Mouse (Mus musculus) limb, embryonic 13.5 days (tissue): ENCODE results near the gene Ttll5. TPM values are rescaled to one million over a fixed set of nuclear protein-coding genes. Genes with fewer than 3 reads are reported as not detected.

Source experiments
- ATAC-seq: fragments of 200-750 bp; cut with Nextera tagmentation; 2 replicates; pipeline ENCODE4 v1.8.0; 2017; ENCODE audit warnings: low read depth, moderate number of reproducible peaks, moderate TSS enrichment; ENCODE audit not compliant: low FRiP score
- H3K27ac ChIP-seq: fragments of 300-500 bp; sonication (generic); 2 replicates; pipeline ENCODE4 v1.5.1; 2015; ENCODE audit warnings: inconsistent platforms, mild to moderate bottlenecking, moderate library complexity
- H3K27me3 ChIP-seq: fragments of 300-500 bp; sonication (generic); 2 replicates; pipeline ENCODE4 v1.6.1; 2015; ENCODE audit warnings: mild to moderate bottlenecking, inconsistent platforms
- H3K36me3 ChIP-seq: fragments of 300-500 bp; sonication (generic); 2 replicates; pipeline ENCODE4 v1.6.1; 2015; ENCODE audit warnings: inconsistent platforms, mild to moderate bottlenecking, moderate library complexity
- H3K4me1 ChIP-seq: fragments of 300-500 bp; sonication (generic); 2 replicates; pipeline ENCODE4 v1.6.1; 2015; ENCODE audit warnings: inconsistent platforms
- H3K4me2 ChIP-seq: fragments of 300-500 bp; sonication (generic); replicated peaks from 2 replicates; pipeline ENCODE4 v1.6.1; 2015; ENCODE audit warnings: inconsistent platforms, mild to moderate bottlenecking, moderate library complexity
- H3K4me3 ChIP-seq: fragments of 300-500 bp; sonication (generic); 2 replicates; pipeline ENCODE4 v1.5.1; 2015; ENCODE audit warnings: moderate library complexity, mild to moderate bottlenecking, inconsistent platforms
- H3K9ac ChIP-seq: fragments of 300-500 bp; sonication (generic); 2 replicates; pipeline ENCODE4 v1.6.1; 2015; ENCODE audit warnings: mild to moderate bottlenecking, inconsistent platforms
- H3K9me3 ChIP-seq: fragments of 300-500 bp; sonication (generic); 2 replicates; pipeline ENCODE4 v1.6.1; 2016; ENCODE audit warnings: inconsistent platforms
- WGBS: fragments of 180-500 bp; shearing (Covaris S2); methylation state at CpG from one replicate; pipeline ENCODE4 v1.1.7; 2015; 5-methylcytosine and 5-hydroxymethylcytosine counted together
- polyA plus RNA-seq: library from polyadenylated mRNA; unstranded; fragments of >200 nt; fragmentation: Nextera tagmentation; extraction: Ambion mirVana; gene quantifications from 2 replicates; pipeline ENCODE4 v1.2.1, GENCODE M21; 2015

Gene Ttll5
- polyA plus RNA-seq, 1 experiment from 2014 or later, result 13.8 TPM

DNA sequence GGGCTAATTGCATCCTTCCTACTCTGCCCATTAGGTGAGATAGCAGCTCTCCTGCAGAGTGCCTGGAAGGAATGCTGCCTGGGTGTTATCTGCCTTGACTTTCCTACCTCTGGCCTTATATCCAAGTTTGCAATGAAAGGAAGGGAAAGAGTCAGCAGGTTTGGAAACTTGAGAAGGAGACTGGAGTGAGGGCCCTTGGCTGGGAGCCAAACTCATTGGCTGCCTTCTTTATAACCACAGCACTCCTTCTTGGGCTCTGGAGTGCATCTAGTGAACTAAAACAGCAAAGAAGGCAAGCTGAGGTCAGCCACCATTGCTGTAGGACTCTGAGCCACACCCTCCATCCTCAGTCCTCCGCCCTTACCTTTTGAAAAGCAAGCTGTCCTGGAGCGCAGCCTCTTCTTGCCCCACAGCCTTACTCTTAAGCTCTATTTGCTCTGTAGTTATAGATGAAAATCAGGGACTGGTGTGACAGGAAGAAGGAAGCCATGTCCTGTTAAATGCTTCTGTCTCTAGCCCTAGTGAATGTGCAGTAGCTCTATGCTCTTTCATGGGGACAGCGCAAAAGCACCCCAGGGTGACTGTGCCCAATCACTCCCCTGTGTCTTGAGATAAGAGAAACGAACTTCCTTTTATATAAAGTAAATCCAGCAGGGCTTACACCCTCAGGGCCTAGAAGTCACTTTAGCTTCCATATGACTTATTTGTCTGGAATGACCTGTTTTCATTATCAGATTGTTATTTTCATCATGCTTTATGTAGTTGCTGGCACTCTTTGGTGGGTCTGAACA is 198.8 kb downstream of the Ttll5 start:
- Histone ChIP-seq H3K9ac (no peak overlapping the region), H3K36me3 (no peaks in the 10 kb centered on the region), H3K9me3 (no peaks in the 10 kb centered on the region), H3K4me1 (peaks cover 61% of the 10 kb centered on the region), H3K27me3 (no peaks in the 10 kb centered on the region), H3K4me2 (peak overlapping the region; percentile 21), H3K27ac (peak overlapping the region; percentile 89), H3K4me3 (no peak overlapping the region)
- WGBS, result 52% methylated on average over 4 of the region's 4 CpGs
- ATAC-seq, result peak; percentile 75; the same call in 1 of the 2 replicates

DNA sequence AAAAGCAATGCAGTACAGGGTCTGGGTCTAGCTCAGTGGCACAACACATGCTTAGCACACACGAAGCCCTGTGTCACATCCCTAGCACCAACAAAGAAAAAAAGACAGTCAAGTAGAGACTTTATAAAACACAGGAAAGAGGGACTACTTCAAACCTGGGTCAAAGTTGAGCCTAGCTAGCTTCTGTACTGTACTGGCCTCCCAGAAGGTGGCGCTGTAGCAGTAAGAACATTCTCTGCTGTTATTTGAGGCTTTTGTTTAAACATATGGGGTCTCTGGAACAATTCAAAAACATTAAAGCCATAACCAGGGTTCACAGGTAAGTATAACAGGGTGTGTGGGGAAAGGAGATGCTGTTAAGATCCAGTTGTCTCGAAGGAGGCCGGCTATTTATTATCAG is 200.0 kb downstream of the Ttll5 start:
- Histone ChIP-seq H3K27me3 (no peaks in the 10 kb centered on the region), H3K9ac (no peak overlapping the region), H3K9me3 (no peaks in the 10 kb centered on the region), H3K36me3 (no peaks in the 10 kb centered on the region), H3K4me1 (peaks cover 61% of the 10 kb centered on the region), H3K4me2 (no peak overlapping the region), H3K4me3 (no peak overlapping the region), H3K27ac (no peak overlapping the region)
- no peak for ATAC-seq
- WGBS, result 32% methylated on average over 4 of the region's 4 CpGs

DNA sequence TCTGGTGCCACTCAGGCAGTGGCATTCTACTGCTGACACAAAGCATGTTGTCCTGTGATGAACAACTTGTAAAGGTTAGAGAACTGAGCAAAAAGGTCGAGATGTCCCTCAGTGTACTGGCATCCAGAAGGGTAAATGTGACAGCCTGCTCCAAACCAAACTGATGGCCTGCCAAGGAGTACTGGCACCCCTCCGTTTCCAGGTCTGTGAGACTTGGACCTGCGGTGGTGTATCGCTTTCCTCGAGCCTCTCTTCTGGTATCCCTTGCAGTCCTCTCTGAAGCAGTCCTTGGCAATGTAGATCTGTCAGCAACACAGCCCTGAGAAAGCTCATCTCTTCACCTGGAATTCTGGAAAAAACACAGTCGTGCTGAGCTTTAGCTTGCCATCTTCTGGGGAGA is 201.0 kb downstream of the Ttll5 start:
- H3K27ac ChIP-seq, result peak overlapping the region; percentile 49; the same call in 1 of the 2 replicates
- H3K4me2 ChIP-seq, result no peak overlapping the region
- H3K9me3 ChIP-seq, result no peaks in the 10 kb centered on the region
- no peak overlapping the region for H3K9ac ChIP-seq
- WGBS, result 87% methylated on average over 6 of the region's 6 CpGs
- no peak for ATAC-seq
- no peak overlapping the region for H3K4me3 ChIP-seq
- no peaks in the 10 kb centered on the region for H3K36me3 ChIP-seq
- peaks cover 61% of the 10 kb centered on the region for H3K4me1 ChIP-seq
- H3K27me3 ChIP-seq, result no peaks in the 10 kb centered on the region

DNA sequence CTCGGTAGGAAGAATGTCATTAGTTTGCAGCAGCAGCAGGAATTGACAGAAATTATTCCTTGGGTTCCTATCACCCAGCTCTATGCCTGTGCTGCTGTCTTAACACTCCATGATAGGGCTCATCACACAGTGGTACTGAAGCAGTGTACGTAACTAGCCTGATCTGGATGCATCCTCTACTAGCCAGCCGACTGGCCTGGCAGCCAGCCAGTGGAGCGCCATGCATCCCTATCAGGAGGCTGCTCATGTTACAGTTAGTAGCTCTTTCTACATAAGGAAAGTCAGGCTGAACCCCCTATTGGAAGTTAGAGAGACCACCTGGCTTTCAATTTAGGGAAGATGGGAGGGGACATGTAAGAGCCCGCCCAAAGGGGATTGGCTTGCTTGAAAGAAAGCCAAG is 202.5 kb downstream of the Ttll5 start:
- WGBS, result 57% methylated on average over 5 of the region's 5 CpGs

DNA sequence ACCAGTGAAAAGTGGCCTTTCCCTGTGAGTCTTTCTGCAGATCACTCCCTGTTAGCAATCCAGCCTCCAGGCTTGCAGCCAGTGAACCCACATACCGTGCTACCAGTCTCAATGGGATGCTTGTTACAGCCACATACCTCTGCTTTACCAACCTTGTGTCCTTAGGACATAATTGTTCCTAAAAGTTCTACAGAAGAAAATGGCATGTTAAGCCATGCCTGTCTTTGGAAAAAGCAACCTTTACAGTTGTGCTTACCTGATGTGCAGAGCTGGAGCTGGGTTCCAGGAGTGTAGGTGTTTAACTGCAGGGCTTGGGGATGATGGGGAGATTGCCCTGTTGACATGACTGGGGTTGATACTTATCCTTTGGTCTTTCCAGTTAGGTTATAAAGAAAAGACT is 203.3 kb downstream of the Ttll5 start:
- H3K9ac ChIP-seq, result no peak overlapping the region
- no peaks in the 10 kb centered on the region for H3K9me3 ChIP-seq
- H3K27me3 ChIP-seq, result no peaks in the 10 kb centered on the region
- H3K27ac ChIP-seq, result no peak overlapping the region
- no peaks in the 10 kb centered on the region for H3K36me3 ChIP-seq
- no peak overlapping the region for H3K4me2 ChIP-seq
- no peak overlapping the region for H3K4me3 ChIP-seq
- WGBS, result 69% methylated on average over 1 of the region's 1 CpGs
- ATAC-seq, result no peak
- H3K4me1 ChIP-seq, result peaks cover 47% of the 10 kb centered on the region

More for the DNA sequence above, 202.5 kb downstream of the Ttll5 start:
- H3K27ac ChIP-seq, result no peak overlapping the region
- no peak overlapping the region for H3K4me3 ChIP-seq
- no peaks in the 10 kb centered on the region for H3K36me3 ChIP-seq
- no peak overlapping the region for H3K9ac ChIP-seq
- H3K27me3 ChIP-seq, result no peaks in the 10 kb centered on the region
- H3K4me2 ChIP-seq, result no peak overlapping the region
- no peaks in the 10 kb centered on the region for H3K9me3 ChIP-seq
- ATAC-seq, result peak; percentile 35; the same call in 1 of the 2 replicates
- peaks cover 49% of the 10 kb centered on the region for H3K4me1 ChIP-seq

DNA sequence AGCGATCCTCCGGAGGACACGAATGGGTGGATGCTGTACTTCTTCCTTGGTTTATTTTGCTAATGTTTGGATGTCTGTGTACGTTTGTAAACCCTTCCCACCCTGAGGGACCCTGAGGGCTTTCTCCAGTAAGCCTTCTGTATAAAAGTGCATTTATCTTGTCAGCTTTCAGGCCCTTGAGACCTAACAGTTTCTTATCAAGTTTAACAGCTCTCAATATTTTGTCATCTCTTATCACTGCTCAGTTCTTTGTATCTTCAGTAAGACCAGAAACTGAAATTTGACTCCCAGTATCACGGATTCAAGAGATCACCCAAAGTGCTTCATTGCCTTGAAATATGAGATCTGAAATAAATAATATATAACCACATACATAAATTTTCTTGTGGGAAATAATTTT is 206.5 kb downstream of the Ttll5 start:
- H3K4me2 ChIP-seq, result no peak overlapping the region
- peaks cover 34% of the 10 kb centered on the region for H3K4me1 ChIP-seq
- 80% methylated on average over 5 of the region's 5 CpGs for WGBS
- H3K36me3 ChIP-seq, result no peaks in the 10 kb centered on the region
- H3K4me3 ChIP-seq, result no peak overlapping the region
- no peaks in the 10 kb centered on the region for H3K27me3 ChIP-seq
- H3K27ac ChIP-seq, result no peak overlapping the region
- H3K9me3 ChIP-seq, result no peaks in the 10 kb centered on the region
- no peak for ATAC-seq
- H3K9ac ChIP-seq, result no peak overlapping the region

DNA sequence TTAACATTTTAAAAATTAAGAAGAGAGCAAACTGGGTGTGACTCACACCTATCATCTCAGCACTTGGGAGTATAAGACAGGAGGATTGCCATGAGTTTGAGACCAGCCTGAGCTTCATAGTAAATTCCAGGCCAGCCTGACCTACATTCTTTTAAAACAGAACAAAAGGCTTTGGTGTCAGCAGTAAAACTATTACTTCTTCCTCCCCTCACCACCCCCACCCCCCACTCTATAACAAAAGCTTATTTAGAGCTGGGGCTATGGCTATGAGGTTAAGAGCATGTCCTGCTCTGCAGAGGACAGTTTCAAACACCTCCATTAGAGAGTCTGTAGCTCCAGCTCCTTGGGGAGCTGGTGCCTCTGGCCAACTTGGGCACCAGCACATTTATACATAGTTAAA is 211.1 kb downstream of the Ttll5 start:
- Histone ChIP-seq H3K36me3 (no peaks in the 10 kb centered on the region), H3K9me3 (no peaks in the 10 kb centered on the region), H3K4me3 (no peak overlapping the region), H3K4me2 (no peak overlapping the region), H3K9ac (no peak overlapping the region), H3K27me3 (no peaks in the 10 kb centered on the region), H3K4me1 (peaks cover 50% of the 10 kb centered on the region), H3K27ac (no peak overlapping the region)
- no peak for ATAC-seq

DNA sequence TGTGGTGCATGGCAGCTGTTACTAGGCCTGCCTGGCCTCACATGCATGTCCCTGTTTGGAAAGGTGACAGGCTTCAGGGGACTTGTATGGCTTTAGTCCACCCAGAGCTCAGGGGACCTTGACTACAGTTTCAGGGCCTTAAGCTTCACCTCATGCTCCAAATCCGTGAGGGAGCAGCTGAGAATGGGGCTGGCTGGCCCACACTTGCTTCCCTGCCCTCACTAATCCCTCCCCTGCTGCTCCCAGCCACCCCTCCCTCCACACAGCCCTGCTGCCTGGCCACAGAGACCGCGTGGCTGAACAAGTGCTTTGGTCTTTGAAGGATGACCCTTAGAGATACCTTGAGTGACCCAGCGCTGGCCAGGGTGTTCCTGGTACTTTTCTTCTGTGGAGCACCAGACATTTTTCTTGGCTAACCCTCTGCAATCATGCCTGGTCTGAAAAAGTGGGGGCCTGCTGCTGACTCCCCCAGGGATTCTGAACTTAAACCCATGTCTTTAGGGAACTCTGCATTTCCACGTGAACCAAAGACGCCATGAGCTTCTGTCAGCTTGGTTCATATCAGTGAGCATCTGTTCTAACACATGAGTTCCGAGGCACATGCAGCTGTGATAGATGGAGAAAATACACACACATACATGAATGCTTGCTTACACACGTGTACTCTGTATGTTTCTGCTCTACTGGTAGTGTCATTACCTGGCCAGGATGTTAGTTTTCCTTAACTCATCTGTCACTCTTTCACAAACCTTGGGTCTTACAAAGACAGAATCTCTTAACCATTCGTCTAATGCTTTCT is 212.1 kb downstream of the Ttll5 start:
- Histone ChIP-seq H3K27me3 (no peaks in the 10 kb centered on the region), H3K4me3 (no peak overlapping the region), H3K4me1 (peaks cover 50% of the 10 kb centered on the region), H3K9ac (no peak overlapping the region), H3K9me3 (no peaks in the 10 kb centered on the region), H3K36me3 (no peaks in the 10 kb centered on the region), H3K4me2 (peak overlapping the region; percentile 41), H3K27ac (peak overlapping the region; percentile 79)
- ATAC-seq, result peak; percentile 42; the same call in 1 of the 2 replicates
- 20% methylated on average over 9 of the region's 9 CpGs for WGBS

DNA sequence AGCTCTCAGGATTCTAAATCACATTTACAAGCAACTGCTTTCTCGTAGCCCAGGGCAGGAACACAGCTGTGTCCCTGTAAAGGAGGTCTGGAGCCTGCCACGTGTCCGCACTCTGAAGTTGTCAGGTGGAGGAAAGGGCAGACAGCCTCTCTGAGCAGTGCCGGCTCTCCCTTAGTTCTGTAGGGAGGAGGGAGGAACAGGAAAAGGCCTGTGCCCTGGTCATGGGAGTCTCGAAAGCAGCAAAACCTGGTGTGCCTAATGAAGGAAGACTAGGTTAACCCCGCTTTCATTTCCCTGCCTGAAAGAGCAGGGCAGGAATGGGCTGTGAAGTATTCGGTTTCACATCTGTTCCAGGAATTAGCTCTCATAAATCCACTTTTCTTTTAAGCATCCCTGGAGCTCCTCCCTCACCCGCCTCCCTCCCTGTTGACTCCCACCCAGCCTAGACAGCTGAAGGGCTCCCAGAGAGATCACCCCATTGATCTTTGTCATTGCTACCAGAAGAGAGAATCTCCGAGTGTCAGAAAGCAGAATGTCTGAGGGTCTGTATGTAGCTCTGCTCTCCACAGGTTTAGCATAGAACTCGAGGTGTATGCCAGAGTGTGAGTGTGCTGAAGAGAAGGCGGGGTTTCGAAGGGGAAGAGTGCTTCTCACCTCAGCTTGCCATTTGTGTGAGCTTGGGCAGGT is 212.9 kb downstream of the Ttll5 start:
- Histone ChIP-seq H3K36me3 (peaks cover under 1% of the 10 kb centered on the region; the same call in 1 of the 2 replicates), H3K4me3 (no peak overlapping the region), H3K9me3 (no peaks in the 10 kb centered on the region), H3K4me1 (peaks cover 48% of the 10 kb centered on the region), H3K4me2 (peak overlapping the region; percentile 41), H3K27ac (peak overlapping the region; percentile 79), H3K27me3 (no peaks in the 10 kb centered on the region), H3K9ac (no peak overlapping the region)
- peak; percentile 81 for ATAC-seq
- 7% methylated on average over 12 of the region's 12 CpGs for WGBS

DNA sequence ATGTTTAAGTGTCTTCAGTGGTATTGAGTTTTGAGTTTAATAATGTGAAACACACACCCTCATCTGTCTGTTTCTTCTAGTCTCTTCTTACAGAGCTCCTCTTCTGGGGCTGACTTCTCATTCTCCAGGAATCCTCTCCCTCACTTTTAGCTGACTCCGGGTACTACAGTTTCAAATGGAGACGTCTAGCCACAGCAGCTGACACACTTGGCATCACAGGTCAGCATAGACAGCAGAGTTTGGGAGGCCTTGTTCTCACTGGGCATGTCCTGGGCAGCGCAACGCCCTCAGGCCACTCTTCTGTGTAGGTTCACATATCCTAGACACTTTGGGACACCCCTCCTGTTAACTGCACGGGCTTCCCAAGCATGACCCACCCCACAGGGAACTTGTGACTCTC is 214.6 kb downstream of the Ttll5 start:
- peaks cover 12% of the 10 kb centered on the region for H3K36me3 ChIP-seq
- no peak overlapping the region for H3K9ac ChIP-seq
- whole genome bisulfite sequencing, result 69% methylated on average over 5 of the region's 5 CpGs
- no peaks in the 10 kb centered on the region; the same call in 1 of the 2 replicates for H3K9me3 ChIP-seq
- no peak overlapping the region for H3K4me3 ChIP-seq
- no peak overlapping the region for H3K27ac ChIP-seq
- H3K4me1 ChIP-seq, result peaks cover 40% of the 10 kb centered on the region
- no peaks in the 10 kb centered on the region for H3K27me3 ChIP-seq
- H3K4me2 ChIP-seq, result no peak overlapping the region
- no peak for ATAC-seq

DNA sequence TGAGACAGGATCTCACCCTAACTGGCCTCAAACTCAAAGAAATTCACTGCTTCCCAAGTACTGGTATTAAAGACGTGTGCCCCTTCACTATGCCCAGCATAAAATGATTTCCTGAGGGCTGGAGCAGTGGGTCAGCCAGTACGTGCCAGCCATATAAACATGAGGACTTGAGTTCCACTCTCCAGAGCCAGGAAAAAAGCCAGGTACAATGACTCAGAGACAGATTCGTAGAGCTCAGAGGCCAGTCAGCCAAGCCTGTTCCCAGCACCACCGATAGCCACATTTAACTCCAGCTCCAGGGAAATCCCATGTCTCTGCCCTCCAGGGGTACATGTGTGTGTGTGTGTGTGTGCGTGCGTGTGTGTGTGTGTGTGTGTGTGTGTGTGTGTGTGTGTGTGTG is 215.3 kb downstream of the Ttll5 start:
- no peaks in the 10 kb centered on the region; the same call in 1 of the 2 replicates for H3K9me3 ChIP-seq
- H3K4me1 ChIP-seq, result peaks cover 37% of the 10 kb centered on the region
- H3K36me3 ChIP-seq, result peaks cover 12% of the 10 kb centered on the region
- H3K27ac ChIP-seq, result no peak overlapping the region
- no peak overlapping the region for H3K4me3 ChIP-seq
- 76% methylated on average over 6 of the region's 6 CpGs for WGBS
- no peak overlapping the region for H3K9ac ChIP-seq
- no peak for ATAC-seq
- no peak overlapping the region for H3K4me2 ChIP-seq
- H3K27me3 ChIP-seq, result no peaks in the 10 kb centered on the region

DNA sequence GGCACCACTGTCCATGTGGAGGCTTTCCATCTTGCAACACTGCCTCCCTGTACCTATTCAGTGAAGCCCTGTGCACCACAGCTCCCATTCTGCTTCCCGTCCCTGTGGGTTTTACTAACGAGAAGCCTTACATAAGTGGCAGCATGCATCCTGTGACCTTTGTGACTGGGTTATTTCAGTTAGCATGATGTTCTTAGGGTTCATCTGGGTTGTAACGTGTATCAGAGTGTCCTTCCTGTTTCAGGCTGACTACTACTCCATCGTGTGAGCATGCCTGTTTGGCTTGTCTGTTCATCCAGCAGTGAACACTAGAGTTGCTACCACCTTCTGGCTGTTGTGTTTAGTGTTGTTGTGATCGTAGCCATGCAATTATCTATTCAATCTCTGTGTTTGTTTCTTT is 221.7 kb downstream of the Ttll5 start:
- Histone ChIP-seq H3K9ac (no peak overlapping the region), H3K4me3 (no peak overlapping the region), H3K4me2 (no peak overlapping the region), H3K36me3 (peaks cover 12% of the 10 kb centered on the region), H3K27me3 (no peaks in the 10 kb centered on the region), H3K27ac (no peak overlapping the region), H3K4me1 (peaks cover 14% of the 10 kb centered on the region; the same call in 1 of the 2 replicates), H3K9me3 (no peaks in the 10 kb centered on the region; the same call in 1 of the 2 replicates)
- no peak for ATAC-seq
- 76% methylated on average over 5 of the region's 5 CpGs for WGBS
